Mouse (Mus musculus) megakaryocyte-erythroid progenitor cell, adult 5-6 weeks (primary cell): Measurements from ENCODE around the gene Phc3. TPM values are rescaled to one million over a fixed set of nuclear protein-coding genes. Genes with fewer than 3 reads are reported as not detected.

Experiments used
- ATAC-seq: replicated peaks from 2 replicates; pipeline ENCODE4 v1.8.0; 2016; ENCODE audit warnings: mild to moderate bottlenecking, inconsistent platforms; ENCODE audit not compliant: severe bottlenecking, poor library complexity, low FRiP score, low TSS enrichment
- total RNA-seq, 2 experiments: library from RNA; stranded (forward) in 1 of 2; stranded (reverse) in 1 of 2; fragments of 200-1000, 215-1000 nt in 1 of 2; fragments of >200 nt in 1 of 2; fragmentation: Nextera tagmentation in 1 of 2; gene quantifications; 2 replicates each; pipeline ENCODE4 v1.2.3; 2014 to 2017

Phc3 gene
- total RNA-seq (2014; fragmentation: Nextera tagmentation) (30.5 and 33.7 TPM in 2 replicates), total RNA-seq (2017) (12.8 and 22.3 TPM in 2 replicates)

- peak; percentile 72 for ATAC-seq
Measured at GRCm38 (mm10) chr3:30969104-30969581, at the start of gene Phc3. Gene Phc3 (minus strand): TSS chr3:30969415.

- ATAC-seq: no peak
Measured at GRCm38 (mm10) chr3:31017652-31018051, 48.4 kb upstream of the Phc3 start.

- ATAC-seq: no peak
Measured at GRCm38 (mm10) chr3:31016594-31017196, 47.5 kb upstream of the Phc3 start.

- no peak for ATAC-seq
Measured at GRCm38 (mm10) chr3:31015682-31016443, 46.6 kb upstream of the Phc3 start.

- ATAC-seq: no peak
Measured at GRCm38 (mm10) chr3:31014374-31014773, 45.2 kb upstream of the Phc3 start.

- ATAC-seq: peak; percentile 47; the same call in 1 of the 2 replicates
Measured at GRCm38 (mm10) chr3:31004320-31005209, 35.4 kb upstream of the Phc3 start.

GRCm38 (mm10) chr3:31001048-31001676 lies 31.9 kb upstream of the Phc3 start:
- ATAC-seq: no peak

GRCm38 (mm10) chr3:31000018-31000407 lies 30.8 kb upstream of the Phc3 start:
- ATAC-seq: no peak

GRCm38 (mm10) chr3:30999401-31000017 lies 30.3 kb upstream of the Phc3 start:
- no peak for ATAC-seq

GRCm38 (mm10) chr3:30996688-30997014 lies 27.4 kb upstream of the Phc3 start:
- no peak for ATAC-seq

- ATAC-seq: peak; percentile 39
Measured at GRCm38 (mm10) chr3:30995899-30996687, 26.9 kb upstream of the Phc3 start.

- peak; percentile 97 for ATAC-seq
Measured at GRCm38 (mm10) chr3:30995283-30995898, 26.2 kb upstream of the Phc3 start, which contains the start of gene Prkci. Gene Prkci (plus strand): TSS chr3:30995747.

GRCm38 (mm10) chr3:30994859-30995258 lies 25.6 kb upstream of the Phc3 start:
- no peak for ATAC-seq

- ATAC-seq: no peak
Measured at GRCm38 (mm10) chr3:30993066-30993573, 23.9 kb upstream of the Phc3 start.

GRCm38 (mm10) chr3:30992161-30992560 lies 22.9 kb upstream of the Phc3 start:
- ATAC-seq: no peak

GRCm38 (mm10) chr3:30987396-30988318 lies 18.4 kb upstream of the Phc3 start:
- ATAC-seq: peak; percentile 99
